Mouse (Mus musculus) adrenal gland, adult 2 months (tissue): Measurements from ENCODE around the gene Stk35. TPM values are rescaled to one million over a fixed set of nuclear protein-coding genes. Genes with fewer than 3 reads are reported as not detected.
A peak's percentile ranks its signal among the peaks of the same experiment; 100 is the strongest.
"Not testable (repeated sequence)": the region's sequence is repeated elsewhere in the genome, so short reads cannot be mapped to it uniquely, and the experiment has no call there.

ENCODE experiments used
- DNase-seq: peaks from one replicate; pipeline ENCODE4 v3.0.0; 2021
- polyA plus RNA-seq: library from polyadenylated mRNA; depleted of rRNA; stranded (reverse); fragments of >200 nt; gene quantifications from 2 replicates; pipeline ENCODE4 v1.2.3, GENCODE M21; 2012; rRNA removed
- total RNA-seq, 2 experiments: library from RNA; stranded (reverse); gene quantifications; 2 replicates each; pipeline ENCODE4 v1.2.3; 2021

The Stk35 gene
- total and polyA plus RNA-seq, 3 experiments = 19.1 to 27.1 (median 23.3) TPM

DNA sequence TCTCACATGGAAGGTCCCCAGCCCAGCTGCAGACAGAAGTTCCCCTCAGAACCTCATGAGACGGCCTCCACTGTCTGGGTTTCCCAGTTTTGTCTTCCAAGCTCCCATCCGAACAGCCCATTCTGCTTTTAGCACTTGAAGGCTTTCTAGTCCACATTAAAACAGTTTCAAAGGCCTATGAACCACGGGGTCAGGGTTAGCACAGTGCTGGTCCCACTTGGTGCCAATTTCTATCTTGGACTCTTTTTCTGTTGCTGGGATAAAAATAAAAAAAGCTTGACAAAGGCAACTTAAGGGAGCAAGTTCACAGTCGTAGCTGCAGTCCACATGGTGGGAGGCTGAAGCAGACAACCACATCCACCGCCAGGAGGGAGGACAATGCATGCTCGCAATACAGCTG is 34.6 kb downstream of the Stk35 start:
- DNase-seq = no peak

GRCm38 (mm10) chr2:129836921-129837320 is 36.6 kb downstream of the Stk35 start:
- DNase-seq = no peak

GRCm38 (mm10) chr2:129838321-129838720 is 38.0 kb downstream of the Stk35 start:
- no peak for DNase-seq

- DNase-seq = no peak
These were observed 45.5 kb downstream of the Stk35 start for GRCm38 (mm10) chr2:129845826-129846225.

DNA sequence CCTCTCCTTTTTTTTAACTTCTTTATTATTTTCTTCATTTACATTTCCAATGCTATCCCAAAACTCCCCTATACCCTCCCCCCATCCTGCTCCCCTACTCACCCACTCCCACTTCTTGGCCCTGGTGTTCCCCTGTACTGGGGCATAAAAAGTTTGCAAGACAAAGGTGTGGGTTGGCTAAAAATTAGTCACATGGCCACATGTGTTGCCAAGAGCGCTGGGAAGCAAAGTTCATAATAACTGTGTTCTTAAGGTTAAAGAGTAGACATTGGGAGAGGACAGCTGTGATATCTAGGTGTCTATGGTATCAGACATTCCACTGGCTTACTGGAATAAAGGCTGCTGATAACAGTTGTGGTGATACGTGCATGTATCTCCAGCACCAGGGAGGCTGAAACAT is 46.2 kb downstream of the Stk35 start:
- DNase-seq = no peak

GRCm38 (mm10) chr2:129849078-129849477 is 48.8 kb downstream of the Stk35 start:
- not testable (repeated sequence) for DNase-seq

DNA sequence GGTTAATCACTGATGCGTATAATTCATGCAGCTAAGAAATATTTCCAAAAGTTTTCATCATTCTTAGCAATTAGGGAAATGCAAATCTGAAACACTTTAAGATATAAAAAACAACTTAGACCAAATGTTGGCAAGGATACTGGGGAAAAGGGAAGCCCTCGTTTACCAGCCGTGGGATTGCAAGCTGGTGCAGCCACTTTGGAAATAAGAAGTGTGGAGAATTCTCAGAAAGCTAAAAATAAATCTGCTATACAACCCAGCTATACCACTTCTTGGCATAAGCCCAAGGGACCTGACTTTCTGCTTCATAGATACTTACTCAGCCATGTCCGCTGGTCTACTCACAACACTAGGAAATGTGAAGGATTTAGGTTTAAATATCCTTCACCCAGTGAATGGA is 51.2 kb downstream of the Stk35 start:
- no peak for DNase-seq

GRCm38 (mm10) chr2:129863256-129863655 is 62.9 kb downstream of the Stk35 start:
- DNase-seq = no peak

DNA sequence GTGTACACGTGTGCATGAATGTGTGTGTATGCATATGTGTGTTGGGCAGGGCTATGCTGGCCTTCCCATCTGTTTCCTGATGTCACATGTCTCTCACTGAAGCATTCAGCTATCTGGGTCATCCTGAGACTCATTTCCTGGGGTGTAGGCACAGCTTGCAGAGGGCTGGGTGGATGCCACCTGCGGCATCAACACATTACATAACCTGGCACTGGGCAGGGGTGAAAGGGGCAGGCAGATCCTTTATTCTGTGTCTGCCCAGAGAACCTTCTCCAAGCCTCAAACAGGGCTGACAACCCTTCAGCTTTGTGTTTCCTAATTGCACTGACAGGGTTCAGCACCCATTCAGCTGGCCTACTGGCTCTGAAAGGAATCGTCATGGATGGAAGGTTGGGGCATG is 64.6 kb downstream of the Stk35 start:
- DNase-seq = no peak

DNA sequence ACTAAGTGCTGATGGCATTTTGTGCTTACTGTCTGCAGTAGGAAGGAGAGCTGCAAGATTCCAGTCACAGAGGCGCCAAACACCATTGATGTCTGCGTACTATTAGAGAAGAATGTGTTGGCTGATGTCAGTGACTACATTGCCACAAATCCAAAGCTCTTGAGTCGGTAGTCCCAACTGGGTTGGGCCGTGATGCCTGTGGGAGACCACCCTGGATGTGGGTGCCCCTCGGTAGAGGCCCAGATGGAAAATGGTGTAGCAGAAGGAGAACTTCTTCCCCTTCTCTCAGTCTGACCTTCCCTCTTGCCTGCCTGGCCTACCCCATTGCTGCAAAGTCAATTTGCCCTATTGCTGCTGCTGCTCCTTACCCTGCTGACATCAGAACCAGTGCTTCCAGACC is 68.8 kb downstream of the Stk35 start:
- DNase-seq = no peak

- DNase-seq = peak; percentile 30
These were observed 70.9 kb downstream of the Stk35 start for GRCm38 (mm10) chr2:129871246-129871645.

GRCm38 (mm10) chr2:129872071-129872470 is 71.8 kb downstream of the Stk35 start:
- DNase-seq = no peak

DNA sequence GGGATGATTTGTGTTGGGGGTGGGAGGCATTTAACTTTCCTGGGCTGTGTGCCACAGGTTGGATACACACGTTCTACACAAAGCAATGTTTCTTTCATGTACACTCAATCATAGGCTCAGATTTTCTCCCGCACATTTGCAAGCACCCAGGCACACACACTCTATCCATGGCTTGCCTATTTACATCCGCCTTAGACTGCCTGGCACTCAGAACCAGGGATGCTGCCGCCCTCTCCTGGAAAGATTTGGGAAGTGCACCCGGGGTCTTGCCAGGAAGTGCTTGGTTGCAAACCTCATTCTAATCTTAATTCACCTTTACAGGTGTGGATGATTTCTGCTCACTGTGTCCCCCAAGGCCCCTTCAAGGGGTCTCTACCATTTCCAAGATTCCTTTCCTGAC is 73.2 kb downstream of the Stk35 start:
- peak; percentile 79 for DNase-seq

GRCm38 (mm10) chr2:129874084-129874483 is 73.8 kb downstream of the Stk35 start:
- no peak for DNase-seq

- peak; percentile 11 for DNase-seq
These were observed 74.3 kb downstream of the Stk35 start for GRCm38 (mm10) chr2:129874509-129875095.

GRCm38 (mm10) chr2:129876935-129877334 is 76.6 kb downstream of the Stk35 start:
- no peak for DNase-seq

- peak; percentile 61 for DNase-seq
These were observed 79.5 kb downstream of the Stk35 start for GRCm38 (mm10) chr2:129879817-129880216.

DNA sequence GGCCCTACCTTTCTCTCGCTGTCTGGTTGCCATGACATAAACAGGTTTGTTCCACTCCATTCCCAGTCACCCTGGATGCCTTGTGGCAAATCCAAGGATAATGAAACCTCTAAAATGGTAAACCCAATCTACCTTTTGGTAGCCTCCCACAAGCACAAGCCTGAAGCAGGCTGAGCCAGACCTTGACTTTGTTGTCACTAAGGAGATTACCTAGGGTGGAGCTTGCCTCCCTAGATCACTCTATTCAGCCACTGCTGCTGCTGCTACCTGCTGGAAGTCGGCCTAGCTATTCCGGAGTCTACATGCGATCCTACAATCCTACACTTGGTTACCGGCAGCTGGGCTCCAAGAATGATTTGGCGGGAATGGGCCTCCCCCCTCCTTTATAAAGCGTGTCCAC is 79.9 kb downstream of the Stk35 start:
- DNase-seq = no peak

DNA sequence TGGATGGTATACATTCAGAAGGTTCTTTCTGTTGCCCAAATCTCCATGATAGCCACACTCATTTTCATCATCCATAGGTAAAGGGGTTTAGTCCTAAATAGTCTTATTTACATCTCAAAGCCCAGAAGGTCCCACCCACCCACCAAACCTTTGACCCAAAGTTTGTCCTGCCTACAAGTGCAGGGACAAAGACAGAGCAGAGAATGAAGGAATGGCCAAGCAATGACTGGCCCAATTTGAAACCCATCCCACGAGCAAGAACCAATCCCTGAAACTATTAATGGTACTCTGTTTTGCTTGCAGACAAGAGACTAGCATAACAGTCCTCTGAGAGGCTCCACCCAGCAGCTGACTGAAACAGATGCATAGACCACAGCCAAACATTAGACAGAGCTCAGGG is 81.6 kb downstream of the Stk35 start:
- DNase-seq = no peak

Other genes starting within 250 kb of the Stk35 start
- gene Sirpa, start 207.7 kb upstream of the Stk35 start, total RNA-seq = 10 to 100 TPM; 46.8 to 76.2 TPM
- 61.9 and 111 TPM in 2 replicates for gene Sirpa, start 207.7 kb upstream of the Stk35 start, polyA plus RNA-seq
- under 1 TPM; 0.10 to 0.12 TPM for gene Pdyn, start 100.7 kb upstream of the Stk35 start, total RNA-seq
- not detected in 2 replicates for gene Pdyn, start 100.7 kb upstream of the Stk35 start, polyA plus RNA-seq
- gene Tgm3, start 211.8 kb downstream of the Stk35 start, total RNA-seq = 1 to 10 TPM in 1 of 2 experiments, under 1 TPM in 1; 0.48 to 3.3 TPM
- gene Tgm3, start 211.8 kb downstream of the Stk35 start, polyA plus RNA-seq = 0.65 and 1.2 TPM in 2 replicates